Mouse (Mus musculus) liver, postnatal 0 days (tissue): ENCODE results near the gene Smim5. TPM values are rescaled to one million over a fixed set of nuclear protein-coding genes. Genes with fewer than 3 reads are reported as not detected.

Source experiments
- ATAC-seq: fragments of 200-750 bp; cut with Nextera tagmentation; 2 replicates; pipeline ENCODE4 v1.8.0; 2017; ENCODE audit warnings: mild to moderate bottlenecking, moderate library complexity
- DNase-seq: peaks from one replicate; pipeline ENCODE4 v3.0.0-alpha.2; 2016
- H3K27ac ChIP-seq: fragments of 300-500 bp; sonication (generic); 2 replicates; pipeline ENCODE4 v1.5.1; 2014; ENCODE audit warnings: antibody characterized with exemption, moderate library complexity, mild to moderate bottlenecking, low read depth
- H3K27me3 ChIP-seq: fragments of 300-500 bp; sonication (generic); 2 replicates; pipeline ENCODE4 v1.6.1; 2014; ENCODE audit warnings: low read length, control low read depth, mixed read lengths; ENCODE audit not compliant: insufficient read depth
- H3K36me3 ChIP-seq: fragments of 300-500 bp; sonication (generic); replicated peaks from 2 replicates; pipeline ENCODE4 v1.6.1; 2014; ENCODE audit warnings: mild to moderate bottlenecking, control low read depth, low read length, moderate library complexity, mixed read lengths; ENCODE audit not compliant: insufficient read depth
- H3K4me1 ChIP-seq: fragments of 300-500 bp; sonication (generic); 2 replicates; pipeline ENCODE4 v1.6.1; 2014; ENCODE audit warnings: antibody characterized with exemption, mild to moderate bottlenecking, control low read depth; ENCODE audit not compliant: insufficient read depth
- H3K4me2 ChIP-seq: fragments of 300-500 bp; sonication (generic); 2 replicates; pipeline ENCODE4 v1.6.1; 2014; ENCODE audit warnings: low read depth, mild to moderate bottlenecking, low read length, moderate library complexity, mixed read lengths
- H3K4me3 ChIP-seq: fragments of 300-500 bp; sonication (generic); 2 replicates; pipeline ENCODE4 v1.5.1; 2014; ENCODE audit warnings: low read depth, low read length
- H3K9ac ChIP-seq: fragments of 300-500 bp; sonication (generic); replicated peaks from 2 replicates; pipeline ENCODE4 v1.6.1; 2014; ENCODE audit warnings: mild to moderate bottlenecking, moderate library complexity
- H3K9me3 ChIP-seq: fragments of 300-500 bp; sonication (generic); 2 replicates; pipeline ENCODE4 v1.6.1; 2016; ENCODE audit warnings: mild to moderate bottlenecking, control low read depth, low read length, mixed read lengths
- CTCF ChIP-seq: sonication (generic); IDR thresholded peaks from 2 replicates; pipeline ENCODE4 v1.5.1; 2016; ENCODE audit warnings: antibody characterized with exemption, low read depth
- EP300 ChIP-seq: IDR thresholded peaks from 2 replicates; pipeline ENCODE4 v1.6.1; 2016; ENCODE audit warnings: antibody characterized with exemption, low read depth, mild to moderate bottlenecking
- WGBS: fragments of 180-500 bp; shearing (Covaris S2); extraction: QIAGEN DNeasy Blood & Tissue Kit; methylation state at CpG from one replicate; pipeline ENCODE4 v1.1.7; 2014; ENCODE audit not compliant: insufficient replicate concordance; 5-methylcytosine and 5-hydroxymethylcytosine counted together
- polyA plus RNA-seq: library from polyadenylated mRNA; unstranded; fragments of >200 nt; fragmentation: Nextera tagmentation; extraction: Ambion mirVana; gene quantifications from 2 replicates; pipeline ENCODE4 v1.2.1, GENCODE M21; 2015

Smim5 gene
- polyA plus RNA-seq, 1 experiment from 2014 or later = 21.5 TPM

DNA sequence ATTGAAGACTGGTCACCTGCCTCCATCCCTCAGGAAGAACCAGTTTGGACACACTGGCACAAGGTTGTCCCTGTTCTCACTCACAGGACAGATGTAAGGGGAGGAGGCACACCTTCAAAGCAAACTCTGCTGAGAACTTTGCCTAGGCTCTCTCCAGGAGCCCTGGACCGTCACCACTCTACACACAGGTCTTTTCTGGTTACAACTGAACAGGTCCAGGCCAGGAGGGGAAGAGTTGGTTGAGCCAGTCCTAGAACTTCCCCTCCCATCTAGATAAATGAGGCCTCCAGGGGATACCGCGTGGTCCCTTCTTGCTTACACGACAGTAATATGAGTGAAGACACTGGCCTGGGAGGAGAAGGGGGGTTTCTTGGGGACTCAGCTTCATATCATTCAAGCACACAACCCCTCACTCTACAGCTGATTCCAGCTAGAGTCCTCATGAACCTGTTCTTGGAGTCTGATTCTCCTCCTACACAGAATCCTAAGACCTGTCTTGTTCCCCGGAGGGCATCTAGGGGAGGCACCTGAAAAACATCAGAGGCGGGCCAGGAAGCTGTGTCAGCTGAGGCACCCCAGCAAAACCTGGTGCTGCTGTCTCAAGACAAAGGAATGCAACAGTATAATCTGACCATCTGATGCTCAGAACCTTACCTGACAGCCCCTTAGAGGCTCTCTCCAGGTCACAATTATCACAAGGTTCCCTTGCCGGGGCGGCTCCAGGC lies 4.6 kb downstream of the Smim5 start:
- H3K36me3 ChIP-seq = peaks cover 23% of the 10 kb centered on the region
- TF ChIP-seq CTCF = no peak
- TF ChIP-seq EP300 = no peak
- peaks cover 55% of the 10 kb centered on the region for H3K4me1 ChIP-seq
- H3K27ac ChIP-seq = peak overlapping the region; percentile 95
- DNase-seq (peak; percentile 25), ATAC-seq (no peak)
- H3K4me3 ChIP-seq = no peak overlapping the region
- H3K9me3 ChIP-seq = no peaks in the 10 kb centered on the region
- H3K27me3 ChIP-seq = no peaks in the 10 kb centered on the region
- H3K4me2 ChIP-seq = peak overlapping the region; percentile 77
- 63% methylated on average over 8 of the region's 8 CpGs for WGBS
- H3K9ac ChIP-seq = peak overlapping the region; percentile 53

GRCm38 (mm10) chr11:115904956-115905790 lies 5.4 kb downstream of the Smim5 start:
- H3K4me2 ChIP-seq = peak overlapping the region; percentile 77; the same call in 1 of the 2 replicates
- H3K27ac ChIP-seq = peak overlapping the region; percentile 95
- no peak for ATAC-seq
- peak; percentile 17 for DNase-seq
- TF ChIP-seq EP300 (no peak), CTCF (peak; percentile 40)
- peaks cover 26% of the 10 kb centered on the region for H3K36me3 ChIP-seq
- WGBS = 77% methylated on average over 16 of the region's 16 CpGs
- H3K4me1 ChIP-seq = peaks cover 49% of the 10 kb centered on the region
- no peak overlapping the region for H3K4me3 ChIP-seq
- H3K27me3 ChIP-seq = no peaks in the 10 kb centered on the region
- no peak overlapping the region; the same call in 1 of the 2 replicates for H3K9ac ChIP-seq
- no peaks in the 10 kb centered on the region for H3K9me3 ChIP-seq

GRCm38 (mm10) chr11:115906116-115906515 lies 6.3 kb downstream of the Smim5 start:
- H3K9ac ChIP-seq = no peak overlapping the region
- H3K9me3 ChIP-seq = no peaks in the 10 kb centered on the region
- peaks cover 48% of the 10 kb centered on the region for H3K4me1 ChIP-seq
- WGBS = 81% methylated on average over 3 of the region's 3 CpGs
- TF ChIP-seq CTCF (no peak), EP300 (no peak)
- DNase-seq (no peak), ATAC-seq (no peak)
- H3K27ac ChIP-seq = peak overlapping the region; percentile 95
- H3K27me3 ChIP-seq = no peaks in the 10 kb centered on the region
- H3K36me3 ChIP-seq = peaks cover 27% of the 10 kb centered on the region
- H3K4me3 ChIP-seq = no peak overlapping the region
- no peak overlapping the region for H3K4me2 ChIP-seq

DNA sequence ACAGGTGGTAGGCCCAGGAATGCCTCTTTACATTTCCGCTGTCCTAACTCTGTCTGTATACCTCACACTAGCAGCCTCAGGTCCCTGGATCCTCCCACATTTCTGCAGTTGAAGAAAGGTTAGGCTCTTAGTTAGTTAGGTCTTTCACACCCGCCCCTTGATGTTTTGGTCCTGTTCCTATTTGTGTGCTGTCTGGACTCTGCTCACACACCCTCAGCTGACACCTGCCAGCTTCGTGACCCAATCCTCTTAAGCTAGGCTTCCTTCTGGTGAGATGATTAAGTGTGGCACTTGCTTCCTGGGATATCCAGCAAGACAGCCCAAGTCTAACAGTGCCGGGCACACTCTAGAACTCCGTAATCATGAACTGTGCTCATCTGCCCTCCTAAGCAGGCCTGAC lies 6.8 kb downstream of the Smim5 start:
- 87% methylated on average over 5 of the region's 5 CpGs for WGBS
- H3K4me2 ChIP-seq = no peak overlapping the region
- H3K27me3 ChIP-seq = no peaks in the 10 kb centered on the region
- H3K4me1 ChIP-seq = peaks cover 48% of the 10 kb centered on the region
- H3K9ac ChIP-seq = no peak overlapping the region
- no peak overlapping the region for H3K4me3 ChIP-seq
- no peak overlapping the region for H3K27ac ChIP-seq
- H3K9me3 ChIP-seq = no peaks in the 10 kb centered on the region
- no peak for TF ChIP-seq CTCF
- TF ChIP-seq EP300 = no peak
- no peak for ATAC-seq
- H3K36me3 ChIP-seq = peaks cover 30% of the 10 kb centered on the region
- DNase-seq = no peak

GRCm38 (mm10) chr11:115911134-115911561 lies 11.4 kb downstream of the Smim5 start:
- Histone ChIP-seq H3K9ac (peak overlapping the region; percentile 58), H3K36me3 (peaks cover 39% of the 10 kb centered on the region), H3K4me2 (peak overlapping the region; percentile 57), H3K4me1 (peaks cover 25% of the 10 kb centered on the region), H3K27ac (peak overlapping the region; percentile 90), H3K9me3 (no peaks in the 10 kb centered on the region), H3K4me3 (no peak overlapping the region), H3K27me3 (no peaks in the 10 kb centered on the region)
- peak; percentile 93 for TF ChIP-seq EP300
- no peak for TF ChIP-seq CTCF
- 38% methylated on average over 5 of the region's 5 CpGs for WGBS
- ATAC-seq = peak; percentile 89
- peak; percentile 64 for DNase-seq

GRCm38 (mm10) chr11:115911632-115912376 lies 12.0 kb downstream of the Smim5 start, which contains the start of gene Smim6:
Smim6 (plus strand) TSS chr11:115912017.
- H3K4me2 ChIP-seq = peak within 1 kb of the TSS; percentile 57
- H3K27me3 ChIP-seq = no peaks in the 10 kb centered on the region
- TF ChIP-seq EP300 (no peak), CTCF (no peak)
- H3K4me3 ChIP-seq = no peak within 1 kb of the TSS; the same call in 1 of the 2 replicates
- peaks cover 43% of the 10 kb centered on the region for H3K36me3 ChIP-seq
- peak within 1 kb of the TSS; percentile 58 for H3K9ac ChIP-seq
- no peaks in the 10 kb centered on the region for H3K9me3 ChIP-seq
- ATAC-seq (peak; percentile 80), DNase-seq (peak; percentile 54)
- H3K27ac ChIP-seq = peak within 1 kb of the TSS; percentile 90
- H3K4me1 ChIP-seq = peaks cover 25% of the 10 kb centered on the region
- 15% methylated on average over 11 of the region's 11 CpGs for WGBS
